Mouse (Mus musculus): ENCODE data around the gene Med9. TPM values are rescaled to one million over a fixed set of nuclear protein-coding genes. Genes with fewer than 3 reads are reported as not detected.

The Med9 gene
- total RNA-seq (2023) = 5.3 TPM

GRCm38 (mm10) chr11:59947752-59948400, at the start of gene Med9:
Med9 (plus strand) TSS chr11:59948206.

GRCm38 (mm10) chr11:59964818-59965217, 16.8 kb downstream of the Med9 start, which contains the start of gene Rasd1:
Rasd1 (minus strand) TSS chr11:59964944.

Other genes starting within 250 kb of the Med9 start
- gene Pld6, start 160.6 kb upstream of the Med9 start, total RNA-seq (2023) = 0.62 TPM
- 83.9 TPM for gene Flcn, start 138.2 kb upstream of the Med9 start, total RNA-seq (2023)
- gene Nt5m, start 108.8 kb upstream of the Med9 start, total RNA-seq (2023) = 8.0 TPM
- 80.7 TPM for gene Cops3, start 108.4 kb upstream of the Med9 start, total RNA-seq (2023)
- gene Rasd1, start 16.7 kb downstream of the Med9 start, total RNA-seq (2023) = 2.0 TPM
- 10.1 TPM for gene Pemt, start 98.3 kb downstream of the Med9 start, total RNA-seq (2023)
- gene Rai1, start 156.8 kb downstream of the Med9 start, total RNA-seq (2023) = 83.2 TPM